Mouse (Mus musculus): Measurements from ENCODE around the gene Fhl1.

The Fhl1 gene

DNA sequence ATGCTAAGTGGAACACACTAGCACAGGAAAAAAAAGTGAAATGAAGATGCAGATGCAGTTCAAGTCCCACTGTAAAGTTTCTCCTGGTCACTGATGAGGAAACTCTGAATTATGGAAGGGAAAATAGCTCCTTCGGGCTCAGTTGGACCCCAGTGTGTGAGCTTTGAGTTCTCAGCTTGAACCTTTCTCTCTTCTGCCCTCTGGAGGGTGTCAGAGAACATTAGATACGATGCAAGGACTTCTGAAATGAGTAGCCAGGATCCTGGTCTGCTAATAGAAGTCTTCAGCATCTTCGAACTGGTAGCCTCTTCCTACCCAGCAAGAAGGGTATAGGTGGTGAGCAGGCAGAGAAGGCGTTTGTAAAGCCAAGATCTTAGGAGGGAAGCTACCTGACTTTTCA, 19.9 kb downstream of the Fhl1 start:
- DNase-seq (ENCODE audit: extremely low read depth, low read depth) = no peak

DNA sequence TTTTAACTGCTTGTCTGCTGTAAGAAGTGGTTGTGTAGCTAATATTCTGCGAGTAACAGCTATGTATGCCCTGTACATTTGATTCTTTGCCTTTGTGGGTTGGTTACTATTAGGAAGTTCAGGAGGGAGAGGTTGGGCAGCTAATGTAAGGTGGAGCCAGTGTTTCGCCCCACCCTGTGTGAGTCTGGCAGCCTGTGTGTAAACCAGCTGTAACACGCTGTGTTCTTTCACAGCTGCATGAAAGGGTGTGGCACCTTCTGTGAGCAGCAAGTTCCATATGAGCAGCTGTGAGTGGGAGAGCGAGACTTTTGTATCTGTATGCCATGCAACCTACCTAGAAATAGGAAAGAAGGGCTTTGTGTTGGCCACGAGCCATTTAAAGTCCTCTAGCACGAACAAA, 20.6 kb downstream of the Fhl1 start:
- no peak for DNase-seq (ENCODE audit: extremely low read depth, low read depth)

DNA sequence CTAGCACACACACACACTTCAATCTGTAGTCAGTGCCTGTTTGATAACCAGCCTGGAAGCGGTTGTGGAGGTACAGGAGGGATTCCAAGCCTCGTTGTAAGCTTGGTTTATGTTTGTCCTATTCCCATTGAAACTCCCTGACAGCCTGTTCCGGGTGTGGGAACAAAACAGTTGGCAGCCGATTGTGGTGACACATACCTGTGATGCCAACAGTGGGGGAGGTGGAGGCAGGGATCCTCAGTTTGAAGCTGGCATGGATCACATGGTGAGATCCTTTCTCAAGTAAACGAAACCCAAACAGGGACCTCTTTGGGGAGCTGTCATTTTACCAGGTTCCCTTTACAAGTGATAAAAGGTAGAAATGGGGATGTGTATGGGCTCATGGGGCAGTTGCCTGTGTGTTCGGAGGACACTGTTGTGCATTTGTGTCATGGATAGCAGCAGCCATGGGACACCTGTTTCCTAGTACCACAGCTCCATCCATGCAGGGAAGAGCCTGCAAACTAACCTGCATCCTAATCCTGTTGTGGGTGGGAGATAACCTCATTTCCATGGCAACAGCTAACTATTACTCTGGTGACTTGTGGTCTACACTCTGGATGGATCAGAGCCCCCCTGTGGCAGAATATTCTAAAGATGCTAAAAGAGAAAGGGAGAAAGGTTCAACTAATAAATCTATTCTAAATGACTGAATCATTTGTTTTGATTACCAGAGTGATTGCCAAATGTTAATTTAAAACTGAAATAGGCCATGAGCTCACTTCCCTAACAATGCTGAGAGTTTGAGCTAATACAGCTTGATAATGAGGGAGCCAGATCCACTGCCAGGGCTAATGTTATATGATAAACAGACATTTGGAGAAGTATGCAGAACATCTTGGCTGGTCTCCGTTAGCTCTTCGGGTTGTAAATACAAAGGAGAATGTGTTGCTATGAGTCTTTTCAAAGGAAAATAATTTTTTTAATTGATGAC, 22.0 kb downstream of the Fhl1 start:
- no peak for DNase-seq (ENCODE audit: extremely low read depth, low read depth)

DNA sequence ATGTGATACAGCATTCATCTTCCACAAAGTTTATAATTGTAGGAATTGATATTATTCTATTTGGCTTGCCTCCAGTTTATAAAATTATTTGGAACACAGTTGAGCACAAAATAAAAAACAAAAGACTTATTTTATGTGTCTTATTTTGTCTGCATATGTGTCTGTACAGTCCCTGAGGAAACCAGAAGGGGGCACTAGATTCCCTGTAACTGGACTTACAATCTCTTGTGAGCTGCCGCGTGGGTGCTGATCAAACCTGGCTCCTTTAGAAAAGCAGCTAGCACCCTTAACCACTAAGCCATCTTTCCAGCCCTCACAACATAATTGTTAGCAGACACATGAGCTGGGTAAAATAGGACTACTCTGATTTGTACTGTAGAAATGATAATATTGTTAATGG, 24.1 kb downstream of the Fhl1 start:
- DNase-seq (ENCODE audit: extremely low read depth, low read depth) = peak; percentile 42

DNA sequence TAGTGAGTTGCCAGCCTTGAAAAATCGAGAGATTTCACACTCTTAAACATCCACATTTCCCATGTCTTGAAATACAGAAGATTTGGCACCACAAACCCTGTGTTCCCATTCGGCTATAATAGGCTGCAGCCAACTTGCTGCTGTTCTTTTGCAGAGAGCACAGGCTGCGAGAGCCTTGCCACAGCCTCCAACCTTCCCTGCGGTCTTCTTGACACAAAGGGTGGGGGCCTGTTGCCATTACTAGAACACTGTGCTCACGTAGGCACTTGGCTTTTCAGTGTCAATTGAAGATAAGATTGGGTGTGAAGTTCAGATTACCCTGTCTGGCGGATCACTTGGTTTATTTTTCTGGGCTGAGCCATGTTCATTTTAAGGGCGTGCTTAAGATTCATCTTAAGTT, 24.8 kb downstream of the Fhl1 start:
- no peak for DNase-seq (ENCODE audit: extremely low read depth, low read depth)

DNA sequence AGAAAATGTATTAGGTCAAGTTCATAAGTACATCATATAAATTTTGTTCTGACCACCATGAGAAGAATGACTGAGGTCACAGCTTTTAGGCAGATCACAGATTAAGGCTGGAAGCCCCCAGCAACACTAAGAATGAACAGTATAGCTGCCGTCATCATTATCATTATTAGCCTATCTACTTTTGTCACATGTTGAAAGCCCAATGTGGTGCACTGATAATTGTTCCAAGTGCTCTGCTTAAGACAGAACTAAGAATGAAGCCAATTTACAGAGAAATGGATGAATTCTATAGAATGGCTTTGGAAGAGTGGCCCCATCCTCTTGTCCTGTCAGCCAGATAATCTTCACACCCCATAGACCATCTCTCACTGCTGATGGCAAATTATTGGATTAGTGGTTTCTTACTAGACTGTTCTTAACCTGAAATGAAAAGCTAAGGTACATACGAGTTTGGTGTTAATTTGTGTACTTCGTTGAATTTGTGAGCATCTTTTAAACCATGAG, 28.7 kb downstream of the Fhl1 start:
- DNase-seq (ENCODE audit: extremely low read depth, low read depth) = no peak

DNA sequence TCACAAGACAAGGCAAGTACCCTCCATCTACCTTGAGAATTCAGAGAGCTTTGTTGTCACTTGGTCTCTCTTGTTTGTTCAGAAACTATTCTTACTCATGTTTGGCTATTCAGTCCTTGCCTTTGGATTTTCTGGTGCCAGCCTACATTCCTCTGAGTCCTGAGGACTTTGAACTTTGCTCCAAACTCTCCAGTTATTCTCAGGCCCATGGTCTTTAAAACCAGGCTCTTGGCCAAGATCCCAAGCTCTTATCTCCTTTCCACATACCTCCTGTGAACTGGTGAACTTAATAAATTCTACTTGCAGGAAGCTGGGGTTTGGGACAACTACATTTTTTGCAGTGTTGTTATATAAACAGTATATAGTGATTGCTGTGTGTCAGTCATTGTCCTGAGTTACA, 38.3 kb downstream of the Fhl1 start:
- peak; percentile 13 for DNase-seq (ENCODE audit: extremely low read depth, low read depth)

DNA sequence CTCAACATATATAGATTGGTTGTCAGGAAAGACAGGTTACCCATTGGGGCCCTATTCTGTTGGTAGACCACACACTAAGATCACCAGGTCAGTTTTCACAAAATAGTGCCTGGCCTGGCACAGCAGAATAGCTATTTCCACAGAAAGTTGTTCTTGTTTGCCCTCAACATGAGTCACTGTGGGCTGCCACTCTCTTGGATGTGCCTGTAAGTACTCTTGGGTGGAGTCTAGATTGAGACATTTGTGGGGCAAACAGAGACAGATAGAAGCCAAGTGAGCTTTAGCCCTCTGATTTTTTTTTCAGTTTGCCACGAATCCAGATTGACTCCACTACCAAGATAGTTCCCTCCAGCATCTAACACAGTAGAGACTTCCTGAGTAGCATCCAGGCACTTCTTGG, 40.2 kb downstream of the Fhl1 start:
- no peak for DNase-seq (ENCODE audit: extremely low read depth, low read depth)

DNA sequence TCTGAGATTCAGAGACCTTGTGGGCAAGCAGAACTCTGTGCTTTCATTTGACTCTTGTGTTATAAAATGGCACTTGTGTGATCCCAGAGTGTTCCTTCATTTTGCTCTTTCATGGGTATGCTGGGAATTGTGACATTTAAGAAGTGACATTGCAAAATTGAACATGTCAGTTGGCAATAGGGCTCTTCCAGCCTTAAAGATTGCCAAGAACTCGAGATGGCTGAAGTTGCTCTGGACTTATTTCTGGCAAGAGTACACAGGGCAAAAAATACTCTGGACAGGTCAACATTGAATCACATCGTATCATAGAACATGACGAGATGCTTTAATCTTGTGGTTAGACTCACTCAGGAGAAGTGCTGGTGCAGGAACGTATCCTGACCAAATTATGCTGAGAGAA, 41.7 kb downstream of the Fhl1 start:
- no peak for DNase-seq (ENCODE audit: extremely low read depth, low read depth)

DNA sequence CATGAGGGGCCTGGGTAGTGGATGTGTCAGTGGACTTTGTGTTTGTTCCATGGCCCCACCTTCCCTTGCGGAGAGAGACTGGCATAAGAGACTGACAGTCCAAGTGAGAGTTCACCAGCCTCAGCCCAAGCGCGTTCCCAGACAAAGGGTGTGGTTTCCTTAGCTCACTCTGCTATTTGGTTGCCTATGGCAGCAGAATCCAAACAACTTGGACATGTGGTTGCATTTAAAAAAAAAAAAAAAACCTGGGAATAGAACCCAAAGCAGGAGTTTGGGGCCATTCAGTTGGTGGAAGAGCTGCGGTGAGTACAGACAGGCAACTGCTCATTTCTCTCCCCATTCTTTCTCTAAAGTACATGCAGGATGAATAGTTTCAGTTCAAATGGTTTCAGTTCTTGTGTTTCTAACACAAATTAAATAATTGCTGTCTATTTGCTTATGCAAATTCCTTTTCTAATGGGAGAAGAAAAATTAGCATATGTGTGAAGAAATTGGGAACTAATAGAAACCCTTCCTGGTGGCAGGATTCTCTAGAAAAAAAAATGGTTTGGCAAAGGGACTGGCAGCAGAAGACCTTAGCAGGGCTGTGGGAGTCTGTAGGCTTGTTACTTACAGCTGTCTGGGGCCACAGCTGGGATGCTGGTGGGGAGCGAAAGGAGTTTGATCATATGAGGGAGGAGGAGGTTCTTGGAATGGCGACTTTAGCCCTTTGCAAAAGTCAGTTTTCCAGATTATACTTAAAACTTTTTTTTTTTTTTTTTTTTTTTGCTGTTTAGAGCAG, 54.9 kb downstream of the Fhl1 start:
- no peak for DNase-seq (ENCODE audit: extremely low read depth, low read depth)

DNA sequence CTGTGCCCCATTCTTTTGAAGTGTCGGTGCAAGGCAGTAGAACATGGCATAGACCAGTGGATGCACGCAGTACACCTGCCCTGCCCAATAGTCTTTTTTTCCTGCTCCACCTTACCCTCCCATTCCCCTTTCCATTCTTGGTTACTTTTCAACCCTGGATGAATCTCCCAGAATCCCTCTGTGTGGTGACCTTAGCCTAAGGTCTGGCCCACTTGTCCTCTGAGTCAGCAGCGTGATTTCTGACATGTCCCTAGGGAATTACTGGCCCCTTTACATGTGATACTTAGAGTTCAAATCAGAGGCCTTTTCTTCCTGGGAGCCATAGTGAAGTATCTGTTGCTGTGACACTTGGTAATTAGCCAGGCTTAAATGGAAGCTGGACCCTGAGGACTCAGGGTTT, 55.9 kb downstream of the Fhl1 start:
- no peak for DNase-seq (ENCODE audit: extremely low read depth, low read depth)

DNA sequence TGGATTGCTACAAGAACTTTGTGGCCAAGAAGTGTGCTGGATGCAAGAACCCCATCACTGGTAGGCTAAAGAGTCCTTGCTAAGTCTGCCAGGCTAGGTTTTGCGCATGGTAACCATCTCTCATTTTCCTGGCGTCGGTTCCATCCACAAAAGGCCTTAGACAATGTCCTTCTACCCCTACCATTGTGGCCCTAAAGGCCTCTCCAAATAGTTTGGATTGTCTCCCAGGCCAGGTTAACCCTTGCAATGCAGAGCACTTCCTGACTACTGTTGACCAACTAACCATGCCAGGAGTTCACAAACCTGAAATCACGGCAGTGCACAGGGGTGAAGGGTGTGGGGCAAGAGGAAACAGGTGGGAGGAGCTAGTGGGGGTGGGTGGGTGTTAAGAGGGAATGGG, 59.0 kb downstream of the Fhl1 start:
- DNase-seq (ENCODE audit: extremely low read depth, low read depth) = no peak

DNA sequence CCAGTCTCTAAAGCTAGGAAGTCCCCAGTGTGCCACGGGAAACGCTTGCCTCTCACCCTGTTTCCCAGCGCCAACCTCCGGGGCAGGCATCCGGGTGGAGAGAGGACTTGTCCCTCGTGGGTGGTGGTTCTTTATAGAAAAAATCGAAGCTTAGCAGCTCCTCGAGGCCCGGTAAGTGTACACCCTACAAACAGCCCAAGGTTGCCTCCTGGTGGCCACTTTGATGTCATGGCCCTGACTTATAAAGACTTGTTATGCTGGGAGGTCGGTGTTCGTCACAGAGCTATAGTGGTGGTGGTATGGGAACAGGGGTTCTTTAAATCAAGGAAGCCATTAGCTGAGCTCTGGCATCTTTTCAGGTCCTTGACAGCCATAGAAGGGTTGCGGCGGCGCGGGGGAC, 59.7 kb downstream of the Fhl1 start:
- DNase-seq (ENCODE audit: extremely low read depth, low read depth) = peak; percentile 27

DNA sequence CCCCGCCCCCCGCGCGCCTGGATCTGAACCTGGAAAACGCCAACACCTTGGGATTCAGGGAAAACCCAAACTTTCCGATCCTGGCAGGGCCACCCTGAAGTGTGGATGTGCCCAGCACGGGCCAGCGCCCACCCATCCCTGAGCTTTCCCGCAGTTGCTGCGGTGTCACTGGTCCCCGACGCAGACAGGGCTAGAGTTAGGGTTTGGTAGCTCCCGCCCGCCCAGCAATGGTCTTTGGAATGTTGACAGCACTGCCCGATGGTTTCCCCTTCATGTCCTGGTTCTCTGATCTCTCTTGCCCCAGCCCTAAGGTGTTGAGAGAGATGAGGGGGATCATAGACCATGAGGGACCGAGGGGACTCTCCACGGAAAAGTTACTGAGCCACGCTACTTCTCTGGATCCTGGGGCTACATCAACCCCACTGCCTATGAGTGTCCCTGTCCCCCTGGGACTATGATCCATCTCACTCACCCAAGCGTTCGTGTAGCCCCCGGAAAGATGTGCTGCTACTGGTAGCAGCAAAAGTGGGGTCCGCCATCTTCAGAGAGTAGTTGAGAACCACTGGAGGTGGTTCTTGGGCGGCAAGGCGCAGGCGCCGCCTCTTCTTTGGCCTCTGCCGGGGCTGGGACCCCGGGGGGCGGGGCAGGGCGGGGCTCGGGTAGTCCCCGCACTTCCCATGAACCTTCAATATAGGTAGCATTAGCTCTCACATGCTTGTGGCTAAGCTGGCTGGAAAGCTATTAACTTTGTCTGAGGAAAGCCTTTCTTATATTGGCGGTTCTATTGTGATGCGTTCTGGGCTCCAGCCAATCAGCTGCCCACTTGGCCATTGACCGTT, 90.4 kb downstream of the Fhl1 start, which contains the start of gene Map7d3:
Gene Map7d3 (minus strand): TSS at position 562 of the 839 bp plus-strand sequence.
- no peak for DNase-seq (ENCODE audit: extremely low read depth, low read depth)

DNA sequence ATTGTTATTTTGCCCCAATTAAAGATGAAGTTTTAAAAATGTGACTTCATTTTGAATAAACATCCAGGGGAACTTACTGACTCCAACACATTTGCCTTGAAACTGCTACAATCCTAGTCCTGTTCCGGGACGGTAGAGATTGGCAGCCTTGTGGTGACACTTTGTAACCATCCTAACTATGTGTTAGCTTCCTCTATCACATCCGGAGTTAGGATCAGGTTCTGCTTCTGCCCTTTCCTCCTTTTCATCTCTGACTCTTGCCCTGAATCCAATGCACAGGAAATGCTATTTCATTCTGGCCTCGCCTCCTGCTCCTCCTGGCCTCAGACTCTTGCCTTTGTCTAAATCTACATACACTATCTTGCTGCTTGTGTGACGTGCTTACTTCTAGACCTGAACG, 95.9 kb downstream of the Fhl1 start:
- no peak for DNase-seq (ENCODE audit: extremely low read depth, low read depth)

DNA sequence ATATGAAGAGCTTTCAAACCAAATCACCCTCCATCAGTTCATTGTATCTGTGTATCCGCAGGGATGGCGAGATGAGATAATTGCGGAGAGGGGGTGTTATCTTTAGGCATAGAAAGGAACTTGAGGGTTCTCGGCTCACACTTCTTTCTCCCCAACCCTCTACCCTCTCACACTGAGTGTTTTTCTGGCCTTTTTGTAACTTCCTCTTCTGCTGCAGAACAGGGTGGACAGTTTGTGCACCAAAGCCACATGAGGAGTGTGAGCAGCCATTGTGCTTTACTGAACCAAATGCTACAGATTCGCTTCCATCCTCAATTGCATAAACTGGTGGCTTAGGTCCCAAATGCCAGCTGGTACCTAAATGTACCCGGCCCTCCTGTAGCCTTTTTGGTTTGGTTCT, 104.3 kb downstream of the Fhl1 start:
- peak; percentile 17 for DNase-seq (ENCODE audit: extremely low read depth, low read depth)

DNA sequence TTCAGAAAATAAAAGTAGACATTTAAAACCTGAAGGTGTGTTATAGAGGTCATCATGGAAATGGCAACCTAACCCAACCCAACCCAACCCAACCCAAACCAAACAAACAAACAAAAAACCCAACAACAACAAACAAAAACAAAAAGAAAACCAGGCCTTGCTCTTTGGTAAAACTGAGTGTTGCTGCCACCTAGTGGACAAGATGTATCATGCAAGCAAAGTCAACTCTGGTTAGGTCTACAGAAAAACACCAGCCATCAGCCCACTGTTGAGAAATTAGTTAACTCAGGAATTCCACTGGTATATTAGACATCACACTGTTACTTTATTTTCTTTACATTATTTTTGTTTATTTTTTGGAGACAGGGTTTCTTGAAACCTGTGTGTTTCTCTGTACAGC, 107.8 kb downstream of the Fhl1 start:
- no peak for DNase-seq (ENCODE audit: extremely low read depth, low read depth)

DNA sequence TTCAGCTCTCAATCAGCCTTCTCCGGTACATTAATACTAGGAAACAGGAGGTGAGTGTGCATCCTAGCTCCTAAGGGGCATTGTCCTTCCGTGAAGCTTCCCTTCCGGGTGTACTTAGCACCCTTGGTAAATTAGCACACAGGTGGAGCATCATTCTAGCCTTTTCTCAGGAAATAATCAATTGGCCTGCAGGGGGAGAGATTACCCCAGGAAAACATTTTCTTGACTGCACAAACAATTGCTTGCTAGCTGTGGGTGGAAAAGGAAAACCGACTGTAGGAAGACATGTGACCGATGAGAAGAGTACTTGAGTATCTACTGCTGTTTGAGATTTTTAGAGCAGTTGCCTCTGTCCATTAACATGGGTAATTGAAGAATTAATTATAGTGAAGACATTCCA, 109.7 kb downstream of the Fhl1 start:
- DNase-seq (ENCODE audit: extremely low read depth, low read depth) = no peak

All from MEL-GATA-1-ER (cell line).